Mouse (Mus musculus): ENCODE measurements around the gene Lamtor4. TPM values are rescaled to one million over a fixed set of nuclear protein-coding genes. Genes with fewer than 3 reads are reported as not detected.

The Lamtor4 gene
- polyA plus RNA-seq, 1 experiment from 2014 or later: 66.4 TPM

- WGBS: 72% methylated on average over 18 of the region's 18 CpGs
- H3K36me3 ChIP-seq: peaks cover 52% of the 10 kb centered on the region
- peaks cover 21% of the 10 kb centered on the region for H3K4me1 ChIP-seq
- H3K27me3 ChIP-seq (replicated peaks): no peaks in the 10 kb centered on the region
- no peak overlapping the region for H3K27ac ChIP-seq
- peak overlapping the region; percentile 97 for H3K4me3 ChIP-seq
- H3K9me3 ChIP-seq: no peaks in the 10 kb centered on the region
- H3K9ac ChIP-seq: peak overlapping the region; percentile 97
- ATAC-seq (ENCODE audit: low FRiP score, low read depth): no peak
- peak overlapping the region; percentile 100 for H3K4me2 ChIP-seq (replicated peaks)
These were observed 7.4 kb downstream of the Lamtor4 start for GRCm38 (mm10) chr5:138262582-138263240.

- Histone ChIP-seq H3K36me3 (peaks cover 46% of the 10 kb centered on the region), H3K4me1 (peaks cover 21% of the 10 kb centered on the region), H3K9ac (peak within 1 kb of the TSS; percentile 97), H3K27me3 (replicated peaks) (no peaks in the 10 kb centered on the region), H3K9me3 (no peaks in the 10 kb centered on the region), H3K4me2 (replicated peaks) (peak within 1 kb of the TSS; percentile 100), H3K4me3 (peak within 1 kb of the TSS; percentile 97), H3K27ac (peak within 1 kb of the TSS; percentile 32; the same call in 1 of the 2 replicates)
- ATAC-seq (ENCODE audit: low FRiP score, low read depth): peak; percentile 88
- WGBS: under 1% methylated on average over 65 of the region's 71 CpGs
These were observed 8.3 kb downstream of the Lamtor4 start, which contains the start of gene BC037034 for GRCm38 (mm10) chr5:138263260-138264206. Gene BC037034, minus strand, starts transcription at chr5:138264033.

- Histone ChIP-seq H3K9me3 (no peaks in the 10 kb centered on the region), H3K36me3 (peaks cover 39% of the 10 kb centered on the region), H3K27ac (no peak overlapping the region), H3K9ac (peak overlapping the region; percentile 97), H3K4me3 (peak overlapping the region; percentile 97), H3K27me3 (replicated peaks) (no peaks in the 10 kb centered on the region), H3K4me2 (replicated peaks) (peak overlapping the region; percentile 100), H3K4me1 (peaks cover 21% of the 10 kb centered on the region)
- WGBS: 13% methylated on average over 6 of the region's 6 CpGs
- ATAC-seq (ENCODE audit: low FRiP score, low read depth): no peak
These were observed 8.9 kb downstream of the Lamtor4 start for GRCm38 (mm10) chr5:138264207-138264578.

- H3K27ac ChIP-seq: no peak overlapping the region
- 97% methylated on average over 4 of the region's 4 CpGs for WGBS
- no peaks in the 10 kb centered on the region for H3K27me3 ChIP-seq (replicated peaks)
These were observed 10.4 kb downstream of the Lamtor4 start for GRCm38 (mm10) chr5:138265712-138266111.

GRCm38 (mm10) chr5:138267114-138267513 is 11.8 kb downstream of the Lamtor4 start:
- Histone ChIP-seq H3K27ac (no peak overlapping the region), H3K4me1 (peaks cover 20% of the 10 kb centered on the region), H3K27me3 (replicated peaks) (no peaks in the 10 kb centered on the region), H3K9ac (no peak overlapping the region), H3K9me3 (no peaks in the 10 kb centered on the region), H3K36me3 (peaks cover 10% of the 10 kb centered on the region), H3K4me3 (no peak overlapping the region), H3K4me2 (replicated peaks) (no peak overlapping the region)
- WGBS: 89% methylated on average over 3 of the region's 3 CpGs
- ATAC-seq (ENCODE audit: low FRiP score, low read depth): no peak

More at GRCm38 (mm10) chr5:138265712-138266111, 10.4 kb downstream of the Lamtor4 start:
- Histone ChIP-seq H3K4me3 (no peak overlapping the region), H3K9ac (no peak overlapping the region), H3K4me1 (peaks cover 21% of the 10 kb centered on the region), H3K4me2 (replicated peaks) (no peak overlapping the region), H3K9me3 (no peaks in the 10 kb centered on the region), H3K36me3 (peaks cover 24% of the 10 kb centered on the region)
- no peak for ATAC-seq (ENCODE audit: low FRiP score, low read depth)

GRCm38 (mm10) chr5:138268980-138269379 is 13.7 kb downstream of the Lamtor4 start:
- ATAC-seq (ENCODE audit: low FRiP score, low read depth): no peak
- no peaks in the 10 kb centered on the region for H3K9me3 ChIP-seq
- no peak overlapping the region for H3K27ac ChIP-seq
- H3K4me1 ChIP-seq: peaks cover 20% of the 10 kb centered on the region
- WGBS: 82% methylated on average over 4 of the region's 4 CpGs
- no peaks in the 10 kb centered on the region for H3K27me3 ChIP-seq (replicated peaks)
- H3K4me2 ChIP-seq (replicated peaks): no peak overlapping the region
- H3K9ac ChIP-seq: no peak overlapping the region
- no peak overlapping the region for H3K4me3 ChIP-seq
- H3K36me3 ChIP-seq: peaks cover 9% of the 10 kb centered on the region

- WGBS: 69% methylated on average over 3 of the region's 3 CpGs
- H3K27ac ChIP-seq: no peak overlapping the region
- H3K36me3 ChIP-seq: peaks cover 12% of the 10 kb centered on the region
- no peak overlapping the region for H3K4me3 ChIP-seq
- no peaks in the 10 kb centered on the region for H3K27me3 ChIP-seq (replicated peaks)
- ATAC-seq (ENCODE audit: low FRiP score, low read depth): no peak
- H3K4me2 ChIP-seq (replicated peaks): peak overlapping the region; percentile 47; the same call in 1 of the 2 replicates
- H3K9ac ChIP-seq: no peak overlapping the region
- peaks cover 33% of the 10 kb centered on the region for H3K4me1 ChIP-seq
- H3K9me3 ChIP-seq: no peaks in the 10 kb centered on the region
These were observed 15.9 kb downstream of the Lamtor4 start for GRCm38 (mm10) chr5:138271232-138271631.

- Histone ChIP-seq H3K4me2 (replicated peaks) (peak within 1 kb of the TSS; percentile 47), H3K4me3 (peak within 1 kb of the TSS; percentile 14; the same call in 1 of the 2 replicates), H3K9ac (peak within 1 kb of the TSS; percentile 42), H3K9me3 (no peaks in the 10 kb centered on the region), H3K36me3 (peaks cover 24% of the 10 kb centered on the region), H3K27me3 (replicated peaks) (no peaks in the 10 kb centered on the region), H3K27ac (no peak within 1 kb of the TSS), H3K4me1 (peaks cover 45% of the 10 kb centered on the region)
- no peak for ATAC-seq (ENCODE audit: low FRiP score, low read depth)
- WGBS: 2% methylated on average over 12 of the region's 12 CpGs
These were observed 17.2 kb downstream of the Lamtor4 start, which contains the start of gene Gal3st4 for GRCm38 (mm10) chr5:138272409-138272923. Gene Gal3st4, minus strand, starts transcription at chr5:138272840.

GRCm38 (mm10) chr5:138274186-138274585 is 18.9 kb downstream of the Lamtor4 start:
- Histone ChIP-seq H3K9ac (no peak overlapping the region), H3K4me2 (replicated peaks) (no peak overlapping the region), H3K4me3 (no peak overlapping the region), H3K9me3 (no peaks in the 10 kb centered on the region), H3K4me1 (peaks cover 62% of the 10 kb centered on the region), H3K27ac (no peak overlapping the region), H3K36me3 (peaks cover 35% of the 10 kb centered on the region), H3K27me3 (replicated peaks) (no peaks in the 10 kb centered on the region)
- WGBS: 69% methylated on average over 8 of the region's 8 CpGs
- ATAC-seq (ENCODE audit: low FRiP score, low read depth): no peak

GRCm38 (mm10) chr5:138275216-138276050 is 20.2 kb downstream of the Lamtor4 start:
- 10% methylated on average over 41 of the region's 41 CpGs for WGBS
- no peak overlapping the region for H3K27ac ChIP-seq
- ATAC-seq (ENCODE audit: low FRiP score, low read depth): no peak
- peaks cover 35% of the 10 kb centered on the region for H3K36me3 ChIP-seq
- peaks cover 62% of the 10 kb centered on the region for H3K4me1 ChIP-seq
- peak overlapping the region; percentile 58 for H3K9ac ChIP-seq
- peak overlapping the region; percentile 34 for H3K4me3 ChIP-seq
- H3K27me3 ChIP-seq (replicated peaks): no peaks in the 10 kb centered on the region
- peaks cover 2% of the 10 kb centered on the region; the same call in 1 of the 2 replicates for H3K9me3 ChIP-seq
- H3K4me2 ChIP-seq (replicated peaks): peak overlapping the region; percentile 89

GRCm38 (mm10) chr5:138277994-138278393 is 22.7 kb downstream of the Lamtor4 start:
- H3K4me3 ChIP-seq: peak overlapping the region; percentile 77
- H3K36me3 ChIP-seq: peaks cover 35% of the 10 kb centered on the region
- H3K9me3 ChIP-seq: peaks cover 3% of the 10 kb centered on the region; the same call in 1 of the 2 replicates
- no peak overlapping the region for H3K27ac ChIP-seq
- WGBS: 88% methylated on average over 7 of the region's 7 CpGs
- ATAC-seq (ENCODE audit: low FRiP score, low read depth): no peak
- peak overlapping the region; percentile 89 for H3K4me2 ChIP-seq (replicated peaks)
- H3K4me1 ChIP-seq: peaks cover 55% of the 10 kb centered on the region
- H3K9ac ChIP-seq: peak overlapping the region; percentile 93
- H3K27me3 ChIP-seq (replicated peaks): no peaks in the 10 kb centered on the region
